Mouse (Mus musculus) kidney, embryonic 15.5 days (tissue): ENCODE measurements around the gene Lin7a. TPM values are rescaled to one million over a fixed set of nuclear protein-coding genes. Genes with fewer than 3 reads are reported as not detected.

Source experiments
- ATAC-seq: fragments of 200-750 bp; cut with Nextera tagmentation; replicated peaks from 2 replicates; pipeline ENCODE4 v1.8.0; 2017; ENCODE audit warnings: moderate TSS enrichment; ENCODE audit not compliant: low FRiP score
- H3K27ac ChIP-seq: fragments of 300-500 bp; sonication (generic); 2 replicates; pipeline ENCODE4 v1.5.1; 2015; ENCODE audit warnings: mild to moderate bottlenecking, inconsistent platforms
- H3K27me3 ChIP-seq: fragments of 300-500 bp; sonication (generic); 2 replicates; pipeline ENCODE4 v1.6.1; 2015; ENCODE audit warnings: inconsistent platforms
- H3K36me3 ChIP-seq: fragments of 300-500 bp; sonication (generic); 2 replicates; pipeline ENCODE4 v1.6.1; 2015; ENCODE audit warnings: inconsistent platforms
- H3K4me1 ChIP-seq: fragments of 300-500 bp; sonication (generic); 2 replicates; pipeline ENCODE4 v1.6.1; 2015; ENCODE audit warnings: inconsistent platforms
- H3K4me2 ChIP-seq: fragments of 300-500 bp; sonication (generic); 2 replicates; pipeline ENCODE4 v1.6.1; 2015; ENCODE audit warnings: moderate library complexity, mild to moderate bottlenecking, inconsistent platforms
- H3K4me3 ChIP-seq: fragments of 300-500 bp; sonication (generic); replicated peaks from 2 replicates; pipeline ENCODE4 v1.5.1; 2015; ENCODE audit warnings: mild to moderate bottlenecking, inconsistent platforms
- H3K9ac ChIP-seq: fragments of 300-500 bp; sonication (generic); 2 replicates; pipeline ENCODE4 v1.6.1; 2015; ENCODE audit warnings: mild to moderate bottlenecking, inconsistent platforms
- H3K9me3 ChIP-seq: fragments of 300-500 bp; sonication (generic); replicated peaks from 2 replicates; pipeline ENCODE4 v1.6.1; 2016; ENCODE audit warnings: inconsistent platforms
- WGBS: fragments of 180-500 bp; shearing (Covaris S2); methylation state at CpG from one replicate; pipeline ENCODE4 v1.1.7; 2015; ENCODE audit warnings: mixed read lengths; 5-methylcytosine and 5-hydroxymethylcytosine counted together
- polyA plus RNA-seq: library from polyadenylated mRNA; unstranded; fragments of >200 nt; fragmentation: Nextera tagmentation; extraction: Ambion mirVana; gene quantifications from 2 replicates; pipeline ENCODE4 v1.2.1, GENCODE M21; 2015

The Lin7a gene
- polyA plus RNA-seq, 1 experiment from 2014 or later = 2.0 TPM

DNA sequence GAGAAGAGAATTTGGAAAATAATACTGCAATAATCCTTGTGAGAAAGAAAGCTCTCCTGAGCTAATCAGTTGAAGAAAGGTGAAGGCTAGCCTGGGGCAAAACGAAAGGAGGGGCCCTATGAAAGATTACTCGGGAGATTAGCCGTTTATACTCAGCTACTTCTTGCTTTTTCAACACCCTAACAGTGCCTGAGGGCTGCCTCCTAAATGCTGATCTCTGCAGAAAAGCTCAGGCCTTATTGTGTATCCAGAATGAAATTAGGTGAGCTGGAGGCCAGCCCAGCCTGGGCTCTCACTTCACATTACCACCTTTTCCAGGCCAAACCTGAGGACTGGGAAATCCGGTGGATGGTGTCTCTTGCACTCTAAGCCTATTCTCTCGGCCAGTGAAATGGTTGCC, 165.5 kb downstream of the Lin7a start:
- WGBS = 62% methylated on average over 5 of the region's 5 CpGs
- Histone ChIP-seq H3K36me3 (no peaks in the 10 kb centered on the region), H3K4me2 (no peak overlapping the region), H3K9ac (no peak overlapping the region), H3K27me3 (no peaks in the 10 kb centered on the region), H3K4me3 (no peak overlapping the region), H3K27ac (no peak overlapping the region), H3K4me1 (no peaks in the 10 kb centered on the region), H3K9me3 (no peaks in the 10 kb centered on the region)
- ATAC-seq = no peak

GRCm38 (mm10) chr10:107442781-107443180, 171.3 kb downstream of the Lin7a start:
- H3K9me3 ChIP-seq = no peaks in the 10 kb centered on the region
- H3K4me3 ChIP-seq = no peak overlapping the region
- no peak overlapping the region for H3K4me2 ChIP-seq
- H3K9ac ChIP-seq = no peak overlapping the region
- 10% methylated on average over 4 of the region's 4 CpGs for WGBS
- H3K4me1 ChIP-seq = no peaks in the 10 kb centered on the region
- no peak for ATAC-seq
- H3K27ac ChIP-seq = no peak overlapping the region
- no peaks in the 10 kb centered on the region for H3K27me3 ChIP-seq
- H3K36me3 ChIP-seq = no peaks in the 10 kb centered on the region

- Histone ChIP-seq H3K36me3 (no peaks in the 10 kb centered on the region), H3K27ac (no peak overlapping the region), H3K4me2 (no peak overlapping the region), H3K4me1 (no peaks in the 10 kb centered on the region), H3K4me3 (no peak overlapping the region), H3K9ac (no peak overlapping the region), H3K9me3 (no peaks in the 10 kb centered on the region), H3K27me3 (no peaks in the 10 kb centered on the region)
- 87% methylated on average over 5 of the region's 5 CpGs for WGBS
- ATAC-seq = no peak
Observed at GRCm38 (mm10) chr10:107449496-107450330, 178.2 kb downstream of the Lin7a start.

GRCm38 (mm10) chr10:107467819-107468218, 196.3 kb downstream of the Lin7a start:
- no peaks in the 10 kb centered on the region for H3K9me3 ChIP-seq
- H3K4me3 ChIP-seq = no peak overlapping the region
- ATAC-seq = no peak
- H3K4me2 ChIP-seq = no peak overlapping the region
- H3K4me1 ChIP-seq = no peaks in the 10 kb centered on the region
- no peak overlapping the region for H3K27ac ChIP-seq
- H3K9ac ChIP-seq = no peak overlapping the region
- 87% methylated on average over 7 of the region's 7 CpGs for WGBS
- H3K36me3 ChIP-seq = no peaks in the 10 kb centered on the region
- H3K27me3 ChIP-seq = no peaks in the 10 kb centered on the region

Other genes with a start within 250 kb of the Lin7a start
- gene Acss3, start 148.0 kb upstream of the Lin7a start, polyA plus RNA-seq = 2.6 and 2.9 TPM in 2 replicates
- gene Myf5, start 214.4 kb downstream of the Lin7a start, polyA plus RNA-seq = 0.80 and 0.95 TPM in 2 replicates
- 1.1 and 2.2 TPM in 2 replicates for gene Myf6, start 223.1 kb downstream of the Lin7a start, polyA plus RNA-seq